Mouse (Mus musculus) midbrain, embryonic 13.5 days (tissue): ENCODE measurements around the gene Vmn1r48. TPM values are rescaled to one million over a fixed set of nuclear protein-coding genes. Genes with fewer than 3 reads are reported as not detected.
"Not testable (repeated sequence)": the region's sequence is repeated elsewhere in the genome, so short reads cannot be mapped to it uniquely, and the experiment has no call there.

Experiments
- ATAC-seq: fragments of 200-750 bp; cut with Nextera tagmentation; 2 replicates; pipeline ENCODE4 v1.8.0; 2017; ENCODE audit warnings: mild to moderate bottlenecking, moderate TSS enrichment, moderate library complexity
- H3K27ac ChIP-seq: fragments of 300-500 bp; sonication (generic); 2 replicates; pipeline ENCODE4 v1.5.1; 2015; ENCODE audit warnings: inconsistent platforms, mild to moderate bottlenecking, moderate library complexity
- H3K27me3 ChIP-seq: fragments of 300-500 bp; sonication (generic); 2 replicates; pipeline ENCODE4 v1.6.1; 2015; ENCODE audit warnings: mild to moderate bottlenecking, inconsistent platforms
- H3K36me3 ChIP-seq: fragments of 300-500 bp; sonication (generic); 2 replicates; pipeline ENCODE4 v1.6.1; 2015; ENCODE audit warnings: mild to moderate bottlenecking, inconsistent platforms
- H3K4me1 ChIP-seq: fragments of 300-500 bp; sonication (generic); replicated peaks from 2 replicates; pipeline ENCODE4 v1.6.1; 2015; ENCODE audit warnings: inconsistent platforms
- H3K4me2 ChIP-seq: fragments of 300-500 bp; sonication (generic); replicated peaks from 2 replicates; pipeline ENCODE4 v1.6.1; 2015; ENCODE audit warnings: moderate library complexity, mild to moderate bottlenecking, inconsistent platforms
- H3K4me3 ChIP-seq: fragments of 300-500 bp; sonication (generic); replicated peaks from 2 replicates; pipeline ENCODE4 v1.5.1; 2015; ENCODE audit warnings: mild to moderate bottlenecking, inconsistent platforms
- H3K9ac ChIP-seq: fragments of 300-500 bp; sonication (generic); replicated peaks from 2 replicates; pipeline ENCODE4 v1.6.1; 2015; ENCODE audit warnings: mild to moderate bottlenecking, inconsistent platforms
- H3K9me3 ChIP-seq: fragments of 300-500 bp; sonication (generic); 2 replicates; pipeline ENCODE4 v1.6.1; 2016; ENCODE audit warnings: mild to moderate bottlenecking, inconsistent platforms
- WGBS: fragments of 180-500 bp; shearing (Covaris S2); methylation state at CpG from one replicate; pipeline ENCODE4 v1.1.7; 2015; 5-methylcytosine and 5-hydroxymethylcytosine counted together
- polyA plus RNA-seq: library from polyadenylated mRNA; unstranded; fragments of >200 nt; fragmentation: Nextera tagmentation; extraction: Ambion mirVana; gene quantifications from 2 replicates; pipeline ENCODE4 v1.2.1, GENCODE M21; 2015

Gene Vmn1r48
- polyA plus RNA-seq, result not detected in 2 replicates

GRCm38 (mm10) chr6:90036741-90037140 is at the start of gene Vmn1r48:
Gene Vmn1r48 (minus strand): TSS chr6:90036841.
- WGBS, result no CpG with 5 or more reads among the region's 2 CpGs
- not testable (repeated sequence) for H3K9ac ChIP-seq, H3K27me3 ChIP-seq, H3K4me3 ChIP-seq, H3K27ac ChIP-seq, ATAC-seq, H3K36me3 ChIP-seq, H3K9me3 ChIP-seq, H3K4me1 ChIP-seq, H3K4me2 ChIP-seq

GRCm38 (mm10) chr6:90078406-90078805 is 41.8 kb upstream of the Vmn1r48 start, which contains the start of gene Vmn1r49:
Gene Vmn1r49 (minus strand): TSS chr6:90078506.
- 83% methylated on average over 4 of the region's 4 CpGs for WGBS
- Histone ChIP-seq H3K27ac (no peak within 1 kb of the TSS), H3K4me2 (no peak within 1 kb of the TSS), H3K36me3 (no peaks in the 10 kb centered on the region), H3K9me3 (peaks cover 13% of the 10 kb centered on the region), H3K4me3 (no peak within 1 kb of the TSS), H3K27me3 (no peaks in the 10 kb centered on the region), H3K9ac (no peak within 1 kb of the TSS), H3K4me1 (no peaks in the 10 kb centered on the region)
- ATAC-seq, result no peak

GRCm38 (mm10) chr6:90015847-90016246 is 20.8 kb downstream of the Vmn1r48 start, which contains the start of gene Vmn1r47:
Gene Vmn1r47 (plus strand): TSS chr6:90016147.
- not testable (repeated sequence) for H3K36me3 ChIP-seq, H3K9me3 ChIP-seq, ATAC-seq, H3K9ac ChIP-seq, H3K4me2 ChIP-seq, H3K4me3 ChIP-seq, H3K27me3 ChIP-seq, H3K27ac ChIP-seq, H3K4me1 ChIP-seq
- 94% methylated on average over 1 of the region's 1 CpGs for WGBS

- WGBS, result 11% methylated on average over 1 of the region's 1 CpGs
- peaks cover 18% of the 10 kb centered on the region; the same call in 1 of the 2 replicates for H3K9me3 ChIP-seq
- H3K4me1 ChIP-seq, result no peaks in the 10 kb centered on the region
- ATAC-seq, result no peak
- H3K4me3 ChIP-seq, result no peak overlapping the region
- H3K27ac ChIP-seq, result no peak overlapping the region
- H3K36me3 ChIP-seq, result no peaks in the 10 kb centered on the region
- no peak overlapping the region for H3K4me2 ChIP-seq
- no peak overlapping the region for H3K9ac ChIP-seq
- H3K27me3 ChIP-seq, result no peaks in the 10 kb centered on the region
Measured at GRCm38 (mm10) chr6:89985989-89986388, 50.7 kb downstream of the Vmn1r48 start.

Other genes with a start within 250 kb of the Vmn1r48 start
- gene Vmn1r42, start 160.4 kb downstream of the Vmn1r48 start, polyA plus RNA-seq, result not detected in 2 replicates
- gene Vmn1r43, start 160.4 kb downstream of the Vmn1r48 start, polyA plus RNA-seq, result not detected in 2 replicates
- gene Vmn1r44, start 153.2 kb downstream of the Vmn1r48 start, polyA plus RNA-seq, result not detected in 2 replicates
- gene Vmn1r45, start 96.2 kb downstream of the Vmn1r48 start, polyA plus RNA-seq, result not detected in 2 replicates
- gene Vmn1r46, start 67.5 kb downstream of the Vmn1r48 start, polyA plus RNA-seq, result not detected in 2 replicates
- gene Vmn1r47, start 20.7 kb downstream of the Vmn1r48 start, polyA plus RNA-seq, result not detected in 2 replicates
- not detected in 2 replicates for gene Vmn1r49, start 41.7 kb upstream of the Vmn1r48 start, polyA plus RNA-seq
- gene Vmn1r50, start 64.6 kb upstream of the Vmn1r48 start, polyA plus RNA-seq, result not detected in 2 replicates
- not detected in 2 replicates for gene Vmn1r51, start 85.8 kb upstream of the Vmn1r48 start, polyA plus RNA-seq
- gene Vmn1r52, start 138.0 kb upstream of the Vmn1r48 start, polyA plus RNA-seq, result not detected in 2 replicates
- not detected in 2 replicates for gene V1ra8, start 166.0 kb upstream of the Vmn1r48 start, polyA plus RNA-seq
- not detected in 2 replicates for gene Vmn1r53, start 187.6 kb upstream of the Vmn1r48 start, polyA plus RNA-seq
- gene Vmn1r54, start 209.5 kb upstream of the Vmn1r48 start, polyA plus RNA-seq, result not detected in 2 replicates